Mouse (Mus musculus): ENCODE results near the gene Fbh1.
"Not testable (repeated sequence)": the region's sequence is repeated elsewhere in the genome, so short reads cannot be mapped to it uniquely, and the experiment has no call there.

Gene Fbh1

GRCm38 (mm10) chr2:11718573-11718972, 58.8 kb downstream of the Fbh1 start:
- no peak for DNase-seq (ENCODE audit: low spot score)

GRCm38 (mm10) chr2:11714535-11714934, 62.8 kb downstream of the Fbh1 start:
- no peak for DNase-seq (ENCODE audit: low spot score)

- no peak for DNase-seq (ENCODE audit: low spot score)
Measured at GRCm38 (mm10) chr2:11713021-11713420, 64.4 kb downstream of the Fbh1 start.

GRCm38 (mm10) chr2:11712483-11712990, 64.8 kb downstream of the Fbh1 start:
- DNase-seq (ENCODE audit: low spot score), result no peak

GRCm38 (mm10) chr2:11710101-11710500, 67.3 kb downstream of the Fbh1 start:
- not testable (repeated sequence) for DNase-seq (ENCODE audit: low spot score)

- no peak for DNase-seq (ENCODE audit: low spot score)
Measured at GRCm38 (mm10) chr2:11708538-11708937, 68.8 kb downstream of the Fbh1 start.

GRCm38 (mm10) chr2:11706746-11707065, 70.7 kb downstream of the Fbh1 start:
- DNase-seq (ENCODE audit: low spot score), result no peak

GRCm38 (mm10) chr2:11706030-11706745, 71.2 kb downstream of the Fbh1 start:
- DNase-seq (ENCODE audit: low spot score), result no peak

GRCm38 (mm10) chr2:11705201-11706025, 72.0 kb downstream of the Fbh1 start, which contains the start of gene Il15ra:
Gene Il15ra, plus strand, starts transcription at chr2:11705290.
- no peak for DNase-seq (ENCODE audit: low spot score)

GRCm38 (mm10) chr2:11699905-11700304, 77.5 kb downstream of the Fbh1 start:
- no peak for DNase-seq (ENCODE audit: low spot score)

GRCm38 (mm10) chr2:11698994-11699393, 78.4 kb downstream of the Fbh1 start:
- no peak for DNase-seq (ENCODE audit: low spot score)

GRCm38 (mm10) chr2:11695867-11696266, 81.5 kb downstream of the Fbh1 start:
- no peak for DNase-seq (ENCODE audit: low spot score)

- DNase-seq (ENCODE audit: low spot score), result no peak
Measured at GRCm38 (mm10) chr2:11694104-11694503, 83.3 kb downstream of the Fbh1 start.

- no peak for DNase-seq (ENCODE audit: low spot score)
Measured at GRCm38 (mm10) chr2:11693352-11693751, 84.0 kb downstream of the Fbh1 start.

All from urinary bladder, postnatal 10 days (tissue).